Mouse (Mus musculus) bone marrow, adult 2 months (tissue): ENCODE measurements around the gene Lgi2. TPM values are rescaled to one million over a fixed set of nuclear protein-coding genes. Genes with fewer than 3 reads are reported as not detected.

Experiments used
- H3K27ac ChIP-seq: fragments of 200-500 bp; 2 replicates; pipeline ENCODE4 v1.5.1; 2012; ENCODE audit warnings: low read depth, mild to moderate bottlenecking, control low read depth, inconsistent platforms, low read length; ENCODE audit not compliant: control insufficient read depth, poor library complexity, insufficient read depth
- H3K4me1 ChIP-seq: fragments of 200-500 bp; 2 replicates; pipeline ENCODE4 v1.6.1; 2011; ENCODE audit warnings: low read length; ENCODE audit not compliant: control insufficient read depth, insufficient read depth
- H3K4me3 ChIP-seq: fragments of 200-500 bp; replicated peaks from 2 replicates; pipeline ENCODE3; 2011; ENCODE audit warnings: mild to moderate bottlenecking, low read depth, low read length, control low read depth; ENCODE audit not compliant: control insufficient read depth
- CTCF ChIP-seq: fragments of 200-500 bp; IDR thresholded peaks from 2 replicates; pipeline ENCODE4 v1.5.1; 2011; ENCODE audit warnings: low read length, control low read depth; ENCODE audit not compliant: control insufficient read depth, insufficient read depth
- POLR2A ChIP-seq: fragments of 200-500 bp; IDR thresholded peaks from 2 replicates; pipeline ENCODE4 v1.6.1; 2011; ENCODE audit warnings: low read depth, mild to moderate bottlenecking, control low read depth, low read length, borderline replicate concordance; ENCODE audit not compliant: control insufficient read depth
- WGBS: fragments of 180-500 bp; shearing (Covaris S2); methylation state at CpG from one replicate; pipeline ENCODE4 v1.1.7; 2018; 5-methylcytosine and 5-hydroxymethylcytosine counted together
- polyA plus RNA-seq: library from polyadenylated mRNA; stranded (reverse); fragments of >200 nt; gene quantifications from 2 replicates; pipeline ENCODE4 v1.2.4, GENCODE M21; 2011; ENCODE audit warnings: low replicate concordance; ENCODE audit not compliant: missing spikeins, insufficient read depth, insufficient read length

The Lgi2 gene
- polyA plus RNA-seq, 1 experiment: not detected

GRCm38 (mm10) chr5:52590612-52591011 is 24.4 kb upstream of the Lgi2 start:
- WGBS: 79% methylated on average over 9 of the region's 9 CpGs
- H3K4me1 ChIP-seq: no peaks in the 10 kb centered on the region
- no peak for TF ChIP-seq POLR2A
- TF ChIP-seq CTCF: no peak
- H3K4me3 ChIP-seq: no peak overlapping the region
- no peak overlapping the region for H3K27ac ChIP-seq

- 81% methylated on average over 4 of the region's 4 CpGs for WGBS
- Histone ChIP-seq H3K4me1 (no peaks in the 10 kb centered on the region), H3K27ac (no peak overlapping the region), H3K4me3 (no peak overlapping the region)
- no peak for TF ChIP-seq CTCF
- TF ChIP-seq POLR2A: no peak
Measured at GRCm38 (mm10) chr5:52588650-52589049, 22.4 kb upstream of the Lgi2 start.

GRCm38 (mm10) chr5:52587291-52587733 is 21.1 kb upstream of the Lgi2 start:
- Histone ChIP-seq H3K4me3 (no peak overlapping the region), H3K4me1 (no peaks in the 10 kb centered on the region), H3K27ac (no peak overlapping the region)
- WGBS: 78% methylated on average over 9 of the region's 9 CpGs
- TF ChIP-seq CTCF (no peak), POLR2A (no peak)

GRCm38 (mm10) chr5:52572572-52572971 is 6.3 kb upstream of the Lgi2 start:
- TF ChIP-seq POLR2A (no peak), CTCF (no peak)
- no peak overlapping the region for H3K4me3 ChIP-seq
- WGBS: 18% methylated on average over 1 of the region's 1 CpGs
- no peaks in the 10 kb centered on the region for H3K4me1 ChIP-seq
- H3K27ac ChIP-seq: no peak overlapping the region

GRCm38 (mm10) chr5:52570746-52571145 is 4.5 kb upstream of the Lgi2 start:
- H3K4me1 ChIP-seq: no peaks in the 10 kb centered on the region
- no peak overlapping the region for H3K4me3 ChIP-seq
- H3K27ac ChIP-seq: no peak overlapping the region
- 72% methylated on average over 6 of the region's 6 CpGs for WGBS
- no peak for TF ChIP-seq POLR2A
- no peak for TF ChIP-seq CTCF

GRCm38 (mm10) chr5:52565214-52565812 is 949 bp downstream of the Lgi2 start:
- no peaks in the 10 kb centered on the region for H3K4me1 ChIP-seq
- WGBS: 11% methylated on average over 17 of the region's 17 CpGs
- no peak overlapping the region for H3K27ac ChIP-seq
- no peak for TF ChIP-seq CTCF
- H3K4me3 ChIP-seq: no peak overlapping the region

GRCm38 (mm10) chr5:52564351-52564750 is 1.9 kb downstream of the Lgi2 start:
- no peak for TF ChIP-seq POLR2A
- TF ChIP-seq CTCF: no peak
- 65% methylated on average over 3 of the region's 3 CpGs for WGBS
- H3K4me1 ChIP-seq: no peaks in the 10 kb centered on the region
- H3K4me3 ChIP-seq: no peak overlapping the region
- no peak overlapping the region for H3K27ac ChIP-seq

GRCm38 (mm10) chr5:52560240-52560639 is 6.0 kb downstream of the Lgi2 start:
- H3K4me1 ChIP-seq: no peaks in the 10 kb centered on the region
- TF ChIP-seq POLR2A (no peak), CTCF (no peak)
- WGBS: 73% methylated on average over 8 of the region's 8 CpGs

GRCm38 (mm10) chr5:52555526-52555925 is 10.7 kb downstream of the Lgi2 start:
- no peak overlapping the region for H3K27ac ChIP-seq
- WGBS: 40% methylated on average over 7 of the region's 7 CpGs
- no peak overlapping the region for H3K4me3 ChIP-seq
- H3K4me1 ChIP-seq: no peaks in the 10 kb centered on the region
- TF ChIP-seq POLR2A (no peak), CTCF (no peak)

More at GRCm38 (mm10) chr5:52560240-52560639, 6.0 kb downstream of the Lgi2 start:
- H3K27ac ChIP-seq: no peak overlapping the region
- H3K4me3 ChIP-seq: no peak overlapping the region
